Mouse (Mus musculus) CH12.LX (cell line): Measurements from ENCODE around the gene Adam30. TPM values are rescaled to one million over a fixed set of nuclear protein-coding genes. Genes with fewer than 3 reads are reported as not detected.

Experiments
- DNase-seq: peaks from one replicate; pipeline ENCODE4 v3.0.0-alpha.2; 2013; ENCODE audit errors: extremely low read depth
- H3K27ac ChIP-seq: 2 replicates; pipeline ENCODE4 v1.5.1; 2012; ENCODE audit warnings: low read depth, mild to moderate bottlenecking, control low read depth, moderate library complexity; ENCODE audit not compliant: insufficient read depth
- H3K27me3 ChIP-seq: replicated peaks from 2 replicates; pipeline ENCODE3; 2012; ENCODE audit warnings: inconsistent platforms
- H3K36me3 ChIP-seq, 2 experiments: replicated peaks in 1 of 2; 2 replicates each; pipeline versions ENCODE3 to v1.6.1; 2012; ENCODE audit warnings: inconsistent platforms in 1 of 2, low read length in 1 of 2, mild to moderate bottlenecking in 1 of 2, mixed read lengths in 1 of 2, moderate library complexity in 1 of 2; ENCODE audit not compliant: control insufficient read depth in 1 of 2, insufficient read depth in 1 of 2
- H3K4me1 ChIP-seq, 2 experiments: 2 replicates each; pipeline ENCODE4 v1.6.1; 2012; ENCODE audit warnings: inconsistent platforms in 1 of 2, moderate library complexity in 1 of 2; ENCODE audit not compliant: insufficient read depth in 2 of 2, control insufficient read depth in 1 of 2
- H3K4me2 ChIP-seq: 2 replicates; pipeline ENCODE4 v1.6.1; 2012; ENCODE audit warnings: low read depth, mild to moderate bottlenecking, control low read depth; ENCODE audit not compliant: poor library complexity, insufficient read depth, severe bottlenecking
- H3K4me3 ChIP-seq, 3 experiments: fragments of 150-350 bp in 1 of 3; sonication (generic) in 1 of 3; replicated peaks in 1 of 3; 2 replicates each; pipeline versions ENCODE3 to v1.5.1; 2011 to 2012; ENCODE audit warnings: low read depth in 2 of 3, low read length in 2 of 3, mild to moderate bottlenecking in 2 of 3, moderate library complexity in 2 of 3, control low read depth in 1 of 3, improper control_type of control experiment in 1 of 3, inconsistent platforms in 1 of 3, mixed read lengths in 1 of 3; ENCODE audit not compliant: poor library complexity in 1 of 3
- H3K79me2 ChIP-seq: replicated peaks from 2 replicates; pipeline ENCODE4 v1.6.1; 2012; ENCODE audit warnings: mild to moderate bottlenecking, moderate library complexity; ENCODE audit not compliant: control insufficient read depth, poor library complexity, insufficient read depth, severe bottlenecking; ENCODE audit errors: extremely low read depth
- H3K9ac ChIP-seq: 2 replicates; pipeline ENCODE4 v1.6.1; 2012; ENCODE audit warnings: low read depth, mild to moderate bottlenecking, control low read depth, moderate library complexity; ENCODE audit not compliant: insufficient read depth
- H3K9me3 ChIP-seq: replicated peaks from 2 replicates; pipeline ENCODE3; 2012; ENCODE audit warnings: low read length, inconsistent platforms, mixed read lengths
- BHLHE40 ChIP-seq: IDR thresholded peaks from 2 replicates; pipeline ENCODE4 v1.6.1; 2011; ENCODE audit warnings: mild to moderate bottlenecking, low read depth, low read length, improper control_type of control experiment
- CHD2 ChIP-seq: IDR thresholded peaks from 2 replicates; pipeline ENCODE4 v1.6.1; 2011; ENCODE audit warnings: low read length, improper control_type of control experiment
- E2F4 ChIP-seq: IDR thresholded peaks from 2 replicates; pipeline ENCODE4 v1.6.1; 2011; ENCODE audit warnings: low read depth, low read length, improper control_type of control experiment; ENCODE audit not compliant: insufficient replicate concordance
- ELF1 ChIP-seq: IDR thresholded peaks from 2 replicates; pipeline ENCODE4 v1.6.1; 2014; ENCODE audit warnings: low read depth, mild to moderate bottlenecking, inconsistent platforms, low read length, improper control_type of control experiment
- EP300 ChIP-seq: IDR thresholded peaks from 2 replicates; pipeline ENCODE4 v1.6.1; 2011; ENCODE audit warnings: low read length, improper control_type of control experiment
- ETS1 ChIP-seq: conservative IDR thresholded peaks from 2 replicates; pipeline ENCODE4 v1.6.1; 2012; ENCODE audit warnings: low read depth, mild to moderate bottlenecking, inconsistent platforms, low read length, improper control_type of control experiment, moderate library complexity
- GABPA ChIP-seq: IDR thresholded peaks from 2 replicates; pipeline ENCODE4 v1.6.1; 2012; ENCODE audit warnings: low read depth, low read length, improper control_type of control experiment, inconsistent platforms; ENCODE audit not compliant: insufficient replicate concordance
- HCFC1 ChIP-seq: IDR thresholded peaks from 2 replicates; pipeline ENCODE4 v1.6.1; 2012; ENCODE audit warnings: low read depth, mild to moderate bottlenecking, inconsistent platforms, low read length, improper control_type of control experiment
- IRF4 ChIP-seq: IDR thresholded peaks from 2 replicates; pipeline ENCODE4 v1.6.1; 2014; ENCODE audit warnings: low read depth, mild to moderate bottlenecking, inconsistent platforms, low read length, improper control_type of control experiment
- JUND ChIP-seq: conservative IDR thresholded peaks from 2 replicates; pipeline ENCODE4 v1.6.1; 2011; ENCODE audit warnings: low read depth, low read length, improper control_type of control experiment
- MAFK ChIP-seq: IDR thresholded peaks from 2 replicates; pipeline ENCODE4 v1.6.1; 2011; ENCODE audit warnings: low read length, improper control_type of control experiment; ENCODE audit not compliant: insufficient replicate concordance
- MAX ChIP-seq: IDR thresholded peaks from 2 replicates; pipeline ENCODE4 v1.6.1; 2011; ENCODE audit warnings: low read length, improper control_type of control experiment
- MYC ChIP-seq: IDR thresholded peaks from 2 replicates; pipeline ENCODE4 v1.6.1; 2011; ENCODE audit warnings: low read depth, mild to moderate bottlenecking, improper control_type of control experiment, low read length
- NRF1 ChIP-seq: IDR thresholded peaks from 2 replicates; pipeline ENCODE4 v1.6.1; 2014; ENCODE audit warnings: low read depth, mild to moderate bottlenecking, inconsistent platforms, low read length, improper control_type of control experiment, moderate library complexity
- PAX5 ChIP-seq: IDR thresholded peaks from 2 replicates; pipeline ENCODE4 v1.6.1; 2012; ENCODE audit warnings: low read length, inconsistent platforms, mixed read lengths
- POLR2AphosphoS2 ChIP-seq: IDR thresholded peaks from 2 replicates; pipeline ENCODE4 v1.6.1; 2011; ENCODE audit warnings: low read depth, low read length, improper control_type of control experiment
- RAD21 ChIP-seq: IDR thresholded peaks from 2 replicates; pipeline ENCODE4 v1.6.1; 2011; ENCODE audit warnings: low read depth, mild to moderate bottlenecking, low read length, improper control_type of control experiment, moderate library complexity
- RCOR1 ChIP-seq: conservative IDR thresholded peaks from 2 replicates; pipeline ENCODE4 v1.6.1; 2012; ENCODE audit warnings: low read depth, mild to moderate bottlenecking, inconsistent platforms, low read length, improper control_type of control experiment
- SIN3A ChIP-seq: IDR thresholded peaks from 2 replicates; pipeline ENCODE4 v1.6.1; 2012; ENCODE audit warnings: low read length, improper control_type of control experiment, inconsistent platforms
- TBP ChIP-seq: conservative IDR thresholded peaks from 2 replicates; pipeline ENCODE4 v1.6.1; 2011; ENCODE audit warnings: low read depth, low read length, improper control_type of control experiment
- TCF12 ChIP-seq: IDR thresholded peaks from 2 replicates; pipeline ENCODE4 v1.6.1; 2014; ENCODE audit warnings: low read depth, mild to moderate bottlenecking, inconsistent platforms, low read length, improper control_type of control experiment
- UBTF ChIP-seq: IDR thresholded peaks from 2 replicates; pipeline ENCODE4 v1.6.1; 2012; ENCODE audit warnings: low read depth, mild to moderate bottlenecking, inconsistent platforms, low read length, improper control_type of control experiment, moderate library complexity
- ZC3H11A ChIP-seq: IDR thresholded peaks from 2 replicates; pipeline ENCODE4 v1.6.1; 2012; ENCODE audit warnings: low read depth, mild to moderate bottlenecking, inconsistent platforms, low read length, improper control_type of control experiment
- ZMIZ1 ChIP-seq: IDR thresholded peaks from 2 replicates; pipeline ENCODE4 v1.6.1; 2012; ENCODE audit warnings: low read depth, mild to moderate bottlenecking, inconsistent platforms, low read length, improper control_type of control experiment
- ZNF384 ChIP-seq: IDR thresholded peaks from 2 replicates; pipeline ENCODE4 v1.6.1; 2012; ENCODE audit warnings: low read depth, low read length, improper control_type of control experiment, inconsistent platforms
- dilution Hi-C: fragments of 300-500 bp; cut with MboI; formaldehyde crosslinking; loops from 2 replicates; pipeline ENCODE4 v1.14.3; 2020; ENCODE audit warnings: low sequenced_read_pairs; ENCODE audit not compliant: extremely low pct_unique_long_range_greater_than_20kb, extremely low pct_ligation_motif_present
- in situ Hi-C: fragments of 300-500 bp; cut with MboI; formaldehyde crosslinking; loops from 3 replicates; pipeline ENCODE4 v1.14.3; 2019; ENCODE audit warnings: low sequenced_read_pairs, low pct_ligation_motif_present, low pct_unique_long_range_greater_than_20kb, mixed read lengths
- polyA plus RNA-seq: library from polyadenylated mRNA; unstranded; fragments of >175 nt; gene quantifications from 2 replicates; pipeline ENCODE4 v1.2.1, GENCODE M21; 2012; ENCODE audit warnings: low read depth; ENCODE audit not compliant: insufficient read length
- total RNA-seq, 2 experiments: library from RNA; depleted of rRNA; stranded (reverse); fragments of 300-350 nt in 1 of 2; fragments of >200 nt in 1 of 2; gene quantifications; 2 replicates each; pipeline ENCODE4 v1.2.3; 2012 to 2014

Gene Adam30
- total and polyA plus RNA-seq, 3 experiments, result not detected

- in situ Hi-C loops, result no loop called here
- no peaks in the 10 kb centered on the region for H3K36me3 ChIP-seq
- TF ChIP-seq BHLHE40 (no peak), ELF1 (no peak), HCFC1 (no peak), MYC (no peak), RCOR1 (no peak), UBTF (no peak), ZMIZ1 (no peak), MAFK (no peak), TBP (no peak), POLR2AphosphoS2 (no peak), PAX5 (no peak), IRF4 (no peak), SIN3A (no peak), ZNF384 (no peak), CHD2 (no peak), EP300 (no peak), E2F4 (no peak), ZC3H11A (no peak), TCF12 (no peak)
- TF ChIP-seq, all 38 proteins: peak for 0
- H3K4me3 ChIP-seq, result no peak overlapping the region
- H3K9me3 ChIP-seq, result no peaks in the 10 kb centered on the region
- H3K27me3 ChIP-seq, result peaks cover 11% of the 10 kb centered on the region
- no peak overlapping the region for H3K4me2 ChIP-seq
- dilution Hi-C loops, result no loop called here
- no peak overlapping the region for H3K9ac ChIP-seq
- no peak for DNase-seq
- 0 out of 4 replicates have a peak, but pooled peaks cover 0 to 4% of the 10 kb centered on the region in 2 experiments for H3K4me1 ChIP-seq
- no peak overlapping the region for H3K27ac ChIP-seq
- H3K79me2 ChIP-seq, result no peaks in the 10 kb centered on the region
These were observed 37.5 kb downstream of the Adam30 start for GRCm38 (mm10) chr3:98197711-98198532.

- TF ChIP-seq GABPA (no peak), MAX (no peak), NRF1 (no peak), RAD21 (no peak), JUND (no peak), ETS1 (no peak), TCF12 (no peak)
- TF ChIP-seq, all 38 proteins: peak for 0
- H3K4me3 ChIP-seq, result no peak overlapping the region
- no peaks in the 10 kb centered on the region for H3K9me3 ChIP-seq
- H3K27ac ChIP-seq, result no peak overlapping the region
- peaks cover 11% of the 10 kb centered on the region for H3K27me3 ChIP-seq
- in situ Hi-C loops (no loop called here), dilution Hi-C loops (no loop called here)
- H3K9ac ChIP-seq, result no peak overlapping the region
- no peak for DNase-seq
- H3K4me2 ChIP-seq, result no peak overlapping the region
- no peaks in the 10 kb centered on the region for H3K36me3 ChIP-seq
- no peaks in the 10 kb centered on the region for H3K79me2 ChIP-seq
- 0 out of 4 replicates have a peak, but pooled peaks cover 0 to 4% of the 10 kb centered on the region in 2 experiments for H3K4me1 ChIP-seq
These were observed 39.3 kb downstream of the Adam30 start for GRCm38 (mm10) chr3:98199747-98200146.
